Mouse (Mus musculus): Measurements from ENCODE around the gene Npffr2.

- TF ChIP-seq CTCF (IDR thresholded peaks at IDR 0.05; ENCODE audit: low read depth), result no peak
- no peak for TF ChIP-seq EP300 (IDR thresholded peaks at IDR 0.05; ENCODE audit: low read depth)
Measured at GRCm38 (mm10) chr5:89581143-89581542, 53.9 kb downstream of the Npffr2 start.
